Mouse (Mus musculus) hindbrain, embryonic 15.5 days (tissue): ENCODE measurements around the gene Cdv3. TPM values are rescaled to one million over a fixed set of nuclear protein-coding genes. Genes with fewer than 3 reads are reported as not detected.
A peak's percentile ranks its signal among the peaks of the same experiment; 100 is the strongest.

Source experiments
- ATAC-seq: fragments of 200-750 bp; cut with Nextera tagmentation; 2 replicates; pipeline ENCODE4 v1.8.0; 2017; ENCODE audit warnings: low read depth, moderate number of reproducible peaks, moderate TSS enrichment; ENCODE audit not compliant: low FRiP score
- H3K27ac ChIP-seq: fragments of 300-500 bp; sonication (generic); replicated peaks from 2 replicates; pipeline ENCODE4 v1.5.1; 2015; ENCODE audit warnings: mild to moderate bottlenecking, inconsistent platforms
- H3K27me3 ChIP-seq: fragments of 300-500 bp; sonication (generic); 2 replicates; pipeline ENCODE4 v1.6.1; 2015; ENCODE audit warnings: control low read depth, inconsistent platforms
- H3K36me3 ChIP-seq: fragments of 300-500 bp; sonication (generic); 2 replicates; pipeline ENCODE4 v1.6.1; 2015; ENCODE audit warnings: control low read depth, inconsistent platforms
- H3K4me1 ChIP-seq: fragments of 300-500 bp; sonication (generic); replicated peaks from 2 replicates; pipeline ENCODE4 v1.6.1; 2015; ENCODE audit warnings: control low read depth, inconsistent platforms
- H3K4me2 ChIP-seq: fragments of 300-500 bp; sonication (generic); 2 replicates; pipeline ENCODE4 v1.6.1; 2015; ENCODE audit warnings: moderate library complexity, mild to moderate bottlenecking, inconsistent platforms
- H3K4me3 ChIP-seq: fragments of 300-500 bp; sonication (generic); 2 replicates; pipeline ENCODE4 v1.5.1; 2015; ENCODE audit warnings: mild to moderate bottlenecking, inconsistent platforms
- H3K9ac ChIP-seq: fragments of 300-500 bp; sonication (generic); 2 replicates; pipeline ENCODE4 v1.6.1; 2015; ENCODE audit warnings: inconsistent platforms
- H3K9me3 ChIP-seq: fragments of 300-500 bp; sonication (generic); 2 replicates; pipeline ENCODE4 v1.6.1; 2016; ENCODE audit warnings: control low read depth, inconsistent platforms
- WGBS: fragments of 180-500 bp; shearing (Covaris S2); methylation state at CpG from one replicate; pipeline ENCODE4 v1.1.7; 2015; 5-methylcytosine and 5-hydroxymethylcytosine counted together
- polyA plus RNA-seq: library from polyadenylated mRNA; unstranded; fragments of >200 nt; fragmentation: Nextera tagmentation; extraction: Ambion mirVana; gene quantifications from 2 replicates; pipeline ENCODE4 v1.2.1, GENCODE M21; 2015

Cdv3 gene
- polyA plus RNA-seq: 85.6 and 85.9 TPM in 2 replicates

DNA sequence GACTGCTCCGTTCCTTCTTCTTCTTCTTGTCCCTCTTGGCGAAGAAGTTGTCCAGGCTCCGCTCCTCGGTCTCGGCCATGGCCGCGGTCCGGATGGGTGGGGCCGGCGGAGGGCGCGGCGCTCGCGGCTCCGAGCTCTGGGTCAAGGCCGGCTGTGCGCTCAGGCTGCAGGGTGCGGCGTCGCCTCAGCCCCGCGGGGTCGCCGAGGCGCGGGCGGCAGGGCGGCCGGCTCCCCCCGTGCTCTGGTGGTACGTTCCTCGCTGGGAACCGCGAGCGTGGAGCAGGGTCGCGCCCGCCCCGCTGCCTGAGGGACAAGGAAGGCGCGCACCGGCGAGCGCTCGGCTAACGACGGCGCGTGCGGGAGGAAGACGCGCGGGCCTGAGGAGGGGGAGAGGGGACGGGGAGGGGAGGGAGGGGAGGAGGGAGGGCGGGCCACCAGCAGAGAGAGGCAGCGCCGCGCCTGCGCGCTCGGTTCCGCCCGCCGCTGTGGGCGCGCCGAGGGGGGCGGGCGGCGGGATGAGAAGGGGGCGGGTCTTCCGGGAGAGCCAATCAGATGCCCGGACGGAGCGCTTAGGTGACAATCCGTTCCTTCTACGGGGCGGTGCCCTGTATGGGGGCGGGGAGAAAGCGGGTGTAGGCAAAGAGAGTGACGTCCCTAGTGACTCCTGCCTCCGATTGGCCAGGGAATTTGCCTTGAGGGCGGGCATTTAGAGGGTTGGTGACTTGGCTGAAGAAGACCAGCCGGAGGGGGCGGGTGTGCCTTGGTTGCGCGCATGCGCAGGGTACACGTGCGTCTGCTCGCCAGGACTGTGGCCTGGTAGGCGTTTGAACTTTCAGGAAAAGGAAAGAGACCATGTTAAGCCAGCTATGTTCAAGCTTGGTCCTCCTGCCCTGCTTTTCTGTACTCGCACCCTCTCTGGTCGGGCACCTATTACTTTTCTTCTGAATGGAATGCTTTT lies at the start of gene Cdv3:
Cdv3 (minus strand) TSS at position 551 of the 958 bp plus-strand sequence.
- peaks cover 33% of the 10 kb centered on the region for H3K4me1 ChIP-seq
- peak; percentile 99 for ATAC-seq
- under 1% methylated on average over 71 of the region's 95 CpGs for WGBS
- H3K9me3 ChIP-seq: no peaks in the 10 kb centered on the region
- peak within 1 kb of the TSS; percentile 77 for H3K4me2 ChIP-seq
- H3K4me3 ChIP-seq: peak within 1 kb of the TSS; percentile 97
- peak within 1 kb of the TSS; percentile 97 for H3K27ac ChIP-seq
- no peaks in the 10 kb centered on the region for H3K27me3 ChIP-seq
- H3K9ac ChIP-seq: peak within 1 kb of the TSS; percentile 86
- no peaks in the 10 kb centered on the region for H3K36me3 ChIP-seq

DNA sequence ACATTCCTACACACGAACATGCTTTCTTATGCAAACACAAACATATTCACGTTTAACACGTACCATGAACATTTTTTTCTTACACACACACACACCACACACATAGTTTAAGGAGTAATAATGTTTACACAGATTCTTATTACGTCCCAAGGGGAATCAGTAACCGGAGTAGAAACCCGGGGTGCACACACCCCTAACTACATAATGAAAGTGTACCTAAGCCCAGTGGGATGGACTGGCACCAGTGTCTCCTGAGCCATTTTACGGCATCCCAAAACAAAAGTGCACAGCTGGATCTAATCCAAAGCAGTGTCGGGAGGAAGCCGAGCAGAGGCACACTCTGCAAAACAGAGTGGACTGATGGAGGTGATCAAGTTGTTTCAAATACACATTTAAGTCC lies 47.8 kb upstream of the Cdv3 start:
- 51% methylated on average over 9 of the region's 9 CpGs for WGBS
- H3K27ac ChIP-seq: no peak overlapping the region
- 0 out of 2 replicates have a peak, but pooled peaks cover 18% of the 10 kb centered on the region for H3K4me1 ChIP-seq

DNA sequence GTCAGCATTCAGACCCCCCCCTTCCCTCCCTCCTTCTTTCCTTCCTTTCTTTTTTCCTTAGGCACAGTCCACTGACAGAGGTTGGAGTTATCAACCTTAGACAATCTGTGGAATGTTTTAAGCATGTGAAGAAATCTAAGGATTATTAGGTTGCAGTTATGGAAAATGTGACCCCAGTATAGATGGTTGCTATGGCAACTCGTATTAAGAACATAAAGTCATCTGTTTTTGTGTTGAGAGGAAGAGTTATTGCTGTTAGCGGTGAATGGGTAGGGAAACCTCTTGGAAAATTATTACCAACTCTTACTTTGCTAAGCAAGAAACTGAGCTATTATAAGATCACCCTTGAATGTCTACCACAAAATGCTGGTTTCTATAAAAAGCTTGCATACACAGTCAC lies 43.5 kb upstream of the Cdv3 start:
- H3K4me3 ChIP-seq: no peak overlapping the region

More for the DNA sequence above, 47.8 kb upstream of the Cdv3 start:
- H3K27me3 ChIP-seq: no peaks in the 10 kb centered on the region
- H3K36me3 ChIP-seq: no peaks in the 10 kb centered on the region
- H3K9me3 ChIP-seq: no peaks in the 10 kb centered on the region
- H3K9ac ChIP-seq: no peak overlapping the region
- ATAC-seq: no peak
- no peak overlapping the region for H3K4me2 ChIP-seq
- H3K4me3 ChIP-seq: no peak overlapping the region

DNA sequence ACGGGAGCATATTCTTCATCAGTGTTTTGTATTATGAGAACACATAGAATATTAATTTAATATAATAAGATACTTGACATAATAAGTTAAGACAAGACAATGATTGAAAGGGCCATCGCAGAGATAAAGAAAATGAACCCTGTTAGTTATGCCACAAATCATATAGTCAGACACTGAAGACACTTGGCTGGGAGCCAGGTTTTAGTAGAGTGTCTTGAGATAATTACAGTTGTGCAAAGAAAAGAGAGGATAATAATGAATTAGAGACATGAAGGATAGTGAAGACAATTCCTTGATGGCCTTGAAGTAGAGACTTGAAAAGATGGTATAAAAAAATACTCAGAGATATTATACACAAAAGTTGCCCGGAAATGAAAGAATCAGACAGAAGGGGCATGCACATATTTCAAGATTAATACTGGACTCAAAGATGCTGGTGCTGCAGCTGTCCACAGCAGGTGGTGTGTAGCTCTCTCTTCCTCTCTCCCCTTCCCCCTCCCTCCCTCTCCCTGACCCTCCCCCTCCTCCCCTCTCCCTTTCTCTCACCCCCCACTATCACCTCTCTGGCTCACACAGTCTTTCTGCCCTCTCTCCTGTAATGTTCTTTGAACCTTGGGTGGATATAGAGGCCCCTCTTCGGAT lies 42.6 kb upstream of the Cdv3 start:
- ATAC-seq: no peak
- peak overlapping the region; percentile 61 for H3K27ac ChIP-seq
- H3K36me3 ChIP-seq: no peaks in the 10 kb centered on the region
- H3K9ac ChIP-seq: no peak overlapping the region
- no peaks in the 10 kb centered on the region for H3K9me3 ChIP-seq
- H3K4me3 ChIP-seq: no peak overlapping the region
- WGBS: 38% methylated on average over 4 of the region's 4 CpGs
- H3K27me3 ChIP-seq: no peaks in the 10 kb centered on the region
- H3K4me1 ChIP-seq: 0 out of 2 replicates have a peak, but pooled peaks cover 12% of the 10 kb centered on the region
- no peak overlapping the region for H3K4me2 ChIP-seq

More for the DNA sequence above, 43.5 kb upstream of the Cdv3 start:
- no peak for ATAC-seq
- no peaks in the 10 kb centered on the region for H3K9me3 ChIP-seq
- H3K9ac ChIP-seq: no peak overlapping the region
- no peaks in the 10 kb centered on the region for H3K36me3 ChIP-seq
- WGBS: 78% methylated on average over 2 of the region's 2 CpGs
- H3K27me3 ChIP-seq: no peaks in the 10 kb centered on the region
- 0 out of 2 replicates have a peak, but pooled peaks cover 18% of the 10 kb centered on the region for H3K4me1 ChIP-seq
- no peak overlapping the region for H3K4me2 ChIP-seq
- peak overlapping the region; percentile 61 for H3K27ac ChIP-seq

DNA sequence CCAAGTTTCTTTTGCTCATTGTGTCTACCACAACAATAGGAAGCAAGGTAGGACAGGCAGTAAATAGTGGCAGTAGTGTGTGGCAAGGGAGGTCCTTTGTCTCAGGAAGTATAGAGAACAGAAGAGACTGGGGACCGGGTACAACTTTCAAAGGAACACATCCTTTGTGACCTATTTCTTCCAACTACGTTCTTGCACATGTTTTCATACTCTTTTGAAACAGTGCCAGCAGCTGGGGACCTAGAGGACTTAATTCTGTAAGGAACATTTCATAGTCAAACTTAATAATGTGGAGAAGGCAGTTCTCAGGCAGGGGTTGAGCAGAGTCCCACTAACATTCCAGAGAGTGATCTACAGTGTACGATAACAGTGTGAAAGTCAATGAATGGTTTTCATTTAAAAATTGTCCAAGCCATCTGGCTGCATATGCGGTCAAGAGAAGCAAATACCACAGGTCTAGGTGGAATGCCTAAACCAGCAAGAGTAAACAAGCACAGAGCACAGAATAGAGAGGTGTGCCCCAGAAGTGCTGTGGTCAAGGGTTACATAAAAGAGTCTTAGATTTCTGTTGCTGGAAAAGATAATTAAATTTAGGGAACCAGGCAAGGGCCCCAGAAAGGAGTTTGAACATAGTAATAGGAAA lies 37.8 kb upstream of the Cdv3 start:
- H3K27ac ChIP-seq: no peak overlapping the region
- WGBS: 68% methylated on average over 4 of the region's 4 CpGs
- H3K27me3 ChIP-seq: no peaks in the 10 kb centered on the region
- H3K9ac ChIP-seq: no peak overlapping the region
- H3K4me3 ChIP-seq: no peak overlapping the region
- no peak overlapping the region for H3K4me2 ChIP-seq
- no peak for ATAC-seq
- peaks cover 7% of the 10 kb centered on the region; the same call in 1 of the 2 replicates for H3K4me1 ChIP-seq
- H3K36me3 ChIP-seq: no peaks in the 10 kb centered on the region
- H3K9me3 ChIP-seq: no peaks in the 10 kb centered on the region

DNA sequence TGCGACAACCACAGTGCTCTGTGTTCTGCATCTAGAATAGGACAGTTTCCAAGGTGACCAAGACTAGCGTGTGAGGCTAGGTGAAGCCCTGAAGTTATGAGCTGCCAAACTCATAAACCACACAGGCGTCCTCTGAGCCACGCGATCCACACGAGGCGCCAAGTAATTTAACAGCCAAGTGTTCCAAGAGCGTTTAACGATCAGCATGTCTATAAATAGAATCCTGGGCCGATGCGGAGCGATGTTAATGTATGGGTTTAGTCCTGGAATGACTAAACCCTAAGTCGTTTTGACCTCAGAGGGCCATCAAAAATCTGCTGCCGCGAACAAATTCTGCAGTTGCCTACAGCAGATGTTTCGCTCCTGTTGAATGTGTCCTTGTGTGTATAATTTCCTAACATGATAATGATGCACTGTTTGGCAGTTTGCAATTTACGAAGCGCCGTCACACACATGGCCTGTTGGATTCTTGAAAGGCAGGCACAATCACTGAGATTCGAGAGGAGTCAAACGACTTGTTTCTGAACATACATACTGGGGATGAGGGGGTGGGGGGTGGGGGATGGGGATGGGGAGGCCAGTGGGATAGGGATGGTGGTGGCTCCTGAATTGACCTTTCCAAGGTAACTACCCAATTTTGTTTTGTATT lies 33.0 kb upstream of the Cdv3 start:
- peak; percentile 74 for ATAC-seq
- Histone ChIP-seq H3K27me3 (no peaks in the 10 kb centered on the region), H3K36me3 (no peaks in the 10 kb centered on the region), H3K27ac (peak overlapping the region; percentile 53; the same call in 1 of the 2 replicates), H3K9me3 (no peaks in the 10 kb centered on the region), H3K4me2 (peak overlapping the region; percentile 18; the same call in 1 of the 2 replicates), H3K4me3 (no peak overlapping the region), H3K9ac (no peak overlapping the region), H3K4me1 (peaks cover 3% of the 10 kb centered on the region; the same call in 1 of the 2 replicates)
- WGBS: 57% methylated on average over 21 of the region's 21 CpGs

DNA sequence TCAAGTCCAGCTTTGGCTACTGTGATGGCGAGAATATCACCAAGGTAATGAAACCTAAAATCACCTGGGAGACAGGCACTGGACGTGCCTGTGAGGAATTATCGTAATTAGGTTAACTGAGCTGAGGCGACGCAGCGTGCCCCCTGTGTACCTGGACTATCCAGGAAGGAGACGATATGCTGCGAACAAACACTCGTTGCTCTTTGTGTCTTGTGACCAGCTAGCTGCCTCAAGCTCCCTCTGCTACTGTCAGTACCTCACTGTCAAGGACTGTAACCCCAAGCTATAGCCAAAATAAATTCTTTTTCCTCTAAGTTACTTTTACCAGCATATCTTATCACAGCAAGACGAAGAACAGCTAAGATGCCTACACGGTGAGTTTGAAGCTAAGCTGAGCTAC lies 27.6 kb upstream of the Cdv3 start:
- H3K4me3 ChIP-seq: no peak overlapping the region
- no peak overlapping the region for H3K27ac ChIP-seq
- 82% methylated on average over 11 of the region's 11 CpGs for WGBS
- H3K9me3 ChIP-seq: no peaks in the 10 kb centered on the region
- no peaks in the 10 kb centered on the region for H3K4me1 ChIP-seq
- no peak overlapping the region for H3K4me2 ChIP-seq
- H3K36me3 ChIP-seq: no peaks in the 10 kb centered on the region
- no peak overlapping the region for H3K9ac ChIP-seq
- ATAC-seq: no peak
- no peaks in the 10 kb centered on the region for H3K27me3 ChIP-seq

DNA sequence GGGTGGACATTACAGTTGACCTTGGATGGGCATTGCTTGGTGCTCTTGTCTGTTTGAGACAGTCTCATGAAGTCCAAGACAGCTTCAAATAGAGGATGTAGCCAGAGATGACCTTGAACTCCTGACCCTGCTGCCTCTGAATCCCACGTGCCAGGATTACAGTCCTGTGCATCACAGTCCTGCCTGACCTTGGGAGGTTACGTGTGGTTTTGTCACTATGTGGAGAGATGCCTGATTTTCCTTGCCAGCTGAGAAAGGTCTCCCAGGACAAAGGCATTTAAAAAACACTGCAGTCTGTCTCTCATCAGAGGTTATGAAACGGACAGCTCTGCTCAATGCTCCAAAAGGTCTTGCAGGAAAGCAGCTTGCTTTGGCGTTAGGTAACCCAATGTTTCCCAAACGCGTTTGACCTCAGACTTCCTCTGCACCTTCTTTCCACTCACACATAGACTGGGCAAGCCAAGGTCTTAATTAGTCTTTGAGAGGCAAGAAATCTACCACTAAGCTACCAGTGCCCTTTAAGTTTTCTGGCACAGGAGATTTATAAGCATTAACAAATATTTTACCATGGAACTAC lies 26.2 kb upstream of the Cdv3 start:
- ATAC-seq: no peak
- H3K36me3 ChIP-seq: no peaks in the 10 kb centered on the region
- H3K27ac ChIP-seq: no peak overlapping the region
- no peaks in the 10 kb centered on the region for H3K9me3 ChIP-seq
- 81% methylated on average over 6 of the region's 6 CpGs for WGBS
- no peak overlapping the region for H3K4me2 ChIP-seq
- no peak overlapping the region for H3K9ac ChIP-seq
- H3K4me3 ChIP-seq: no peak overlapping the region
- H3K27me3 ChIP-seq: no peaks in the 10 kb centered on the region
- no peaks in the 10 kb centered on the region for H3K4me1 ChIP-seq

DNA sequence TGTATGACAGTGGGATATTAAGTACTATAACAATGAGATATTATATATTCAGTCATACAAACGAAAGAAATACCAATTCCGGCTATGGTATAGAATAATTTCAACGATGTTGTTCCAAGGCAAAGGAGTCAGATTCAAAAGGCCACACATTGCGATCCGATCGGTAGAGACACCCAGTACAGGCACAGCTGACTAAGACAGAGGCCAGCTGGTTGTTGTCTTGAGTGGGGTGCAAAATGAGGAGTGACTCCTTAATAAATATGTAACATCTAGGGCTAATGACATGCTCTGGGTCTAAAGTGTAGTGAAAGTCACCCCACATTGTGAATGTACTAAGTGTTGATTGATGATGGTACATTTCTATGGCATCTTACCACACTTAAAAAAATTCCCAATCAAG lies 23.6 kb upstream of the Cdv3 start:
- H3K36me3 ChIP-seq: no peaks in the 10 kb centered on the region
- H3K9me3 ChIP-seq: no peaks in the 10 kb centered on the region
- no peak overlapping the region for H3K27ac ChIP-seq
- H3K4me2 ChIP-seq: no peak overlapping the region
- WGBS: 93% methylated on average over 6 of the region's 6 CpGs
- ATAC-seq: no peak
- no peaks in the 10 kb centered on the region for H3K27me3 ChIP-seq
- H3K9ac ChIP-seq: no peak overlapping the region
- no peak overlapping the region for H3K4me3 ChIP-seq
- H3K4me1 ChIP-seq: no peaks in the 10 kb centered on the region

DNA sequence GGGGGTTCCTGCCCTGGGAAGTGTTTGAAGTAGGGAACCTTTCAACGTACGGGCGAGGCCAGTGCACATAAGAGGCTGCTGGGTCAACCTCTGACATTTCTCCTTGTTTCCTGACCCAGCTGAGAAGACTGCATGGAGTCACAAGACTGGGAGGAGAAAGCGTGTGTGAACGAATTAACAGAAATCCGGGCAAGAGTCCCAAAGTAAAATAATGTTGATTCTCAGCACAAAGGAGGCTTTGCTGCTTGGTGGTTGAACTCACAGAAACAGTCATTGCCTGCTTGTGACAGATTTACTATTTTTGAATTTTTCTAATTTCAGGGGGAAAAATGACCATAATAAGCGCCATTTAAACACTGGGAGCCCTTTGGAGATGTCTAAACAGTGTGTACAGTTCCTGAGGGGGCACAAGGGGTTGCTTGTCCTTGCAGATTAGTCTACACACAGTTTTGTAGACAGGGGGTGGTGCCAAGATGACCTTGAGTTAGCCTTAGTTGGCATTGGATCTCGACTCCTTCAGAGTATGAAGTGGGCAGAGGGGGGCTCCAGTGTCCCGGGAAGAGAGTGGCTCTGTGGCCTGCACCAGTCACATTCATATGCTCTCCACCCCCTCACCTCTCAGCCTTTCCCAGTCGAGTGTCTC lies 21.5 kb upstream of the Cdv3 start:
- Histone ChIP-seq H3K4me2 (no peak overlapping the region), H3K36me3 (no peaks in the 10 kb centered on the region), H3K27me3 (no peaks in the 10 kb centered on the region), H3K4me3 (no peak overlapping the region), H3K27ac (no peak overlapping the region), H3K9me3 (no peaks in the 10 kb centered on the region), H3K4me1 (no peaks in the 10 kb centered on the region), H3K9ac (no peak overlapping the region)
- ATAC-seq: no peak
- 64% methylated on average over 10 of the region's 10 CpGs for WGBS

DNA sequence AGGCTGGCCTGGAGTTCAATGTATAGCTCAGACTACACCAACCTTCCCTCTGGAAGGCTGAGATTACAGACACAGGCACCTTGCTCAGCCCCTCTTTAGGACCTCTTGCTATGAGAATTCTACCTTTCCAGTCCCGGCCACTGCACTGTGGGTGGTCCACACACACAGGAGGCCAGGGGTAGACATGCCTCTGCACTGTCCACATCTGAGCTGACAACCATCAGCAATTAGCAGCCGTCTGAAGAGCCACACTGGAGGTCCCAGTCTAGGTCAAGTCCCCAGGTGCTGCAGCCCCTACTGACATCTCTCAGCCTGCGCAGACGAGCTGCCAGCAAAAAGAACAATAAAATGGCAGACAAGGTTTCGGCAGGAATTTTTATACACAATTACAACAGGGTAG lies 20.9 kb upstream of the Cdv3 start:
- Histone ChIP-seq H3K36me3 (no peaks in the 10 kb centered on the region), H3K27ac (no peak overlapping the region), H3K27me3 (no peaks in the 10 kb centered on the region), H3K9ac (no peak overlapping the region), H3K4me3 (no peak overlapping the region), H3K9me3 (no peaks in the 10 kb centered on the region), H3K4me2 (no peak overlapping the region), H3K4me1 (no peaks in the 10 kb centered on the region)
- ATAC-seq: no peak
- 43% methylated on average over 5 of the region's 5 CpGs for WGBS
